Mouse (Mus musculus) frontal cortex, postnatal 36 days (tissue): ENCODE results near the gene Prkn.
"Not testable (repeated sequence)": the region's sequence is repeated elsewhere in the genome, so short reads cannot be mapped to it uniquely, and the experiment has no call there.

ENCODE experiments used
- DNase-seq, 2 experiments: peaks; one replicate each; pipeline ENCODE4 v3.0.0; 2022; ENCODE audit warnings: low spot score in 2 of 2

Prkn gene

DNA sequence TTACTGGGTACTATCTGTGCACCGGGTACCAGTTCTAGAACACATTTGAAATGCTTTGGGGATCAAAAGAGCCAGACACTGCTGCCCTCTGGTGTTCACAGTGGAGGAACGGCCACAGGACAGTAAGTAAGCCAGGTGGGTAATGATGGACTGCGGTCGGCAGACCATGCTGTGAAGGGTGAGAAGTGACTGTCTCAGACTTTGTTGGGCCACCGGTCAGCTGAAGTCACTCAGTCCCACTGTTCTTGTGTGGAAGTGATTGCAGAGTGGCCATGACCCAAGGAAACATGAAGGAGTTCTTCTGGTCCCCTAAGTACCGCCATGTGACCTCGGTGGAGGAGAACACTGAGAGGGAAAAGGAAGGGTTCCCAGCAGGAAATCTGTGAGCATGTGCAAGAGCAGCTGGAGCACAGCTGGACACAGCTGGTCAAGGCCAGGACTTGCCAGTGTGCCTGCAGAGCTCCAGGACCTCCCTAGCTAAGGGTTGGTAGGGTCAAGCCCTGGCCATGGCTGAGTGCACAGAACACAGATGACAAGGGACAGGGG is 1135.0 kb downstream of the Prkn start:
- peak; percentile 56 to 69 for DNase-seq

- peak in 1 of 2 experiments; percentile 12 for DNase-seq
Observed at GRCm38 (mm10) chr17:11978260-11978821, 1138.2 kb downstream of the Prkn start.

- no peak for DNase-seq
Observed at GRCm38 (mm10) chr17:11981666-11982065, 1141.5 kb downstream of the Prkn start.

DNA sequence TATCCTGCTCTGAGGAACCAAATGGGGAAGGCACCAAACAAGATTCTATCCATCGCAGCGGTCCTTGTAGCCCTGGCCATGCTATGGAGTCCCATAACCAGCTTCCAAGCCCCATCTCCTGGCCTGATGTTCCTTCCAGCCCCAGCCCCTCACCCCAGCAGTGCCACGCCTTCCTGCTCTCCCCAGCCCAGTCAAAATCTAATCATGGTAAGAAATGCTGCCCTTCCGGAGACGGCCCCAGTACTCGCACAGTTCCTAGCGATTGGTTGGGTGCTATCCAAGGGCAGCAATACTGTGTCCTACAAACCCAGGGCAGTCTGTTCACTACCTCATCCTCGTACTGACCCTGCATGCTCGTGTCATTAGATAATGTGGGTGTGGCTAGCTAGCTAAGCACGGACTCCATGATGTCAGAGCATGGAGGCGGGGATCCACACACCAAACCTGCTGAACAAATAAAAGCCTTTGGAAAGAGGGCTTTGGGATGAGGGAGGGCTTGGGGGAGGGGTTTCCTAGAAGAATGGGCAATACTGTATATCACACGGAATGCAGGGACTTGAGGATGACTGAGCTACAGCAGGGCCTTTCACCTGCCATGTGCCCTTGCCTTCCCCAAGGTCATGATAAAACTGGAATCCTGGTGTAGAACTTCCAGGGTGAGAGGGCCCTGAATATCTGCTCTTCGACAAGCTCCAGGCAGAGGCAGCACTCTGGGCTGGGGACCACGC is 1148.1 kb downstream of the Prkn start:
- no peak for DNase-seq

GRCm38 (mm10) chr17:11989296-11989695 is 1149.1 kb downstream of the Prkn start:
- no peak for DNase-seq

DNA sequence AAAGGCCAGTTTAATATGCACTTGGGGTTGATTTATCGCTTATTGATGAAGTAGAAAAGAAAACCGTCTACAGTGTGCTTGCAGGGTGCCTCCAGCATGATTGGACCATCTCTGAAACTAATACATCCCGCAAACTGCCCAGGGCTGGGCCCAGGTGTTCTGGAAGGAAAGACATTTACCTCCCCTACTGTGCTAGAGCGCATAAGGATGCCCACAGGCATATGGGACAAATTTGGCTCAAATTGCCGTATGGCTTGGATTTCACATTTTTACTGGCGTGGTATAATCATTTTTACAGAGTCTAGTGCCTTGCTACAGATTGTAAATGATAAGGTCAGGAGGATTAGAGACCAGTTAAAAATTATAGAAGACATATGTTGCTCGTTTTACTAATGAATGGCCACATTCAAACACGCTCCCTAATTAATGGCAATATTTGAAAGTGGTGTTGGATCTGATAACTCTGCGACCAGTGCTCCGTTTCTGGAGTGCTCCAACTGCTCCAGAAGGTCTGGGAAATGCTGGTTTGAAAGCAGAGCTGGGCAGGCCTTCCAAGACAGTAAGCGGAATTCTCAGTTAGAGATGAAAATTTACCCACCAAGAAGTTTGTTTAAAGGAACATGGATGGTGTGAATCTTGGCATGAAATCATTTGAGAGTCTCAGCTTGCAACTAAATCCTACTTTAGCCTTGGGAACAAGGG is 1150.4 kb downstream of the Prkn start:
- DNase-seq: no peak

GRCm38 (mm10) chr17:11993249-11993648 is 1153.1 kb downstream of the Prkn start:
- peak; percentile 47 to 68 for DNase-seq

- DNase-seq: no peak
Observed at GRCm38 (mm10) chr17:11994252-11994651, 1154.1 kb downstream of the Prkn start.

- DNase-seq: not testable (repeated sequence)
Observed at GRCm38 (mm10) chr17:11994754-11995153, 1154.6 kb downstream of the Prkn start.

DNA sequence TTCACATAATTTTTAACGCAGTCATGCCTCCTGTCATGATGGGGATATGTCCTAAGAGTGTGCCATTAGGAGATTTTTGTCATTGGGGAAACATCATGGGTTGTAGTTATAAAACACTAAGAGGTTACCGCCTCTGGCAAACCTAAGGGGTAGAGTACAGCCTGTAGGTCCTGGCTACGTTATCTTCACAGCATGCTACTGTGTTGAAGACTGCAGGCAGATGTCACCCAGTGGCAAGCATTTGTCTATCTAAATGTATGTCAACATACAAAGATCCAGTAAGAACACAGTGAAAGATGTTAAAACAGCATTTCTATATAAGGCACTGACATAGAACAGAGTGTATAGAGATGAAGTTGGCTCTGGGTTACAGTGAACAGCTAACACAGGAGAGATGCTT is 1155.3 kb downstream of the Prkn start:
- no peak for DNase-seq

DNA sequence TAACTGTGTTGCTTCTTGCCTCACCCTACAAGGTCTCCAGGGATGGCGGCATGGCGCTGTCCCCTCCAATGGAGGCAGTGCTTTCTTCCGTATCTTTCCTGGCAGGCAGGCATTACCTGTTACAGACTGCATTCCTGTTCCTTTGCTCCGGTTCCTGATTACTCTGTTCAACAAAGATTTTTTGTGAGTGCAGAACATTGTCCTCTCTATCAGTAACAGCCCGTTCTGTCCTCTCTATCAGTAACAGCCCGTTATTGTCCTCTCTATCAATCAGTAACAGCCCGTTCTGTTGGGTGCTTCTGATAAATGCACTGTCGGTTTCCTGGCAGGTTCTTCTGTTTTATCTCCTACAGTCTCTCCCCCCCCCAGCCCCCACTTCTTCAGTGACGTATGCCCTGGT is 1156.1 kb downstream of the Prkn start:
- DNase-seq: no peak

GRCm38 (mm10) chr17:12000285-12000684 is 1160.1 kb downstream of the Prkn start:
- no peak for DNase-seq

- no peak for DNase-seq
Observed at GRCm38 (mm10) chr17:12021326-12021725, 1181.1 kb downstream of the Prkn start.

DNA sequence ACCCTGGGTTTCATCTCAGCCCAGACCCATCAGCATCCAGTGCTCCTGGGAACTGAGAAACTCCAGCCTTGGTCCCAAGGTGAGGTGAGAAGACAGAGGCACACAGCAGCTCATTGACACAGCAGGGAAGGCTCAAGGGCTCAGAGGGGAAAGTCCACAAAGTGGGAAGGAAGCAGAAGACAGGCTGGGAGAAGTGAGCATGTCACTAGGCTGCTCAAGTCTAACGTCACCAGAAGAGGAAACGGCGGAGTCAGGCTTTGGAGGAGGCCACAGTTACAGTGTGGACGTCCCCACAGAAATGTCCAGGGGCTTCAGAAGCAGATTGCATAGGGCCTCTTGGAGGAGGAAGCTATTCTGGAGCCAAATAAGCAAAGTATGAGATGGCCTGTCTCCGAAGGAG is 1189.2 kb downstream of the Prkn start:
- no peak for DNase-seq

DNA sequence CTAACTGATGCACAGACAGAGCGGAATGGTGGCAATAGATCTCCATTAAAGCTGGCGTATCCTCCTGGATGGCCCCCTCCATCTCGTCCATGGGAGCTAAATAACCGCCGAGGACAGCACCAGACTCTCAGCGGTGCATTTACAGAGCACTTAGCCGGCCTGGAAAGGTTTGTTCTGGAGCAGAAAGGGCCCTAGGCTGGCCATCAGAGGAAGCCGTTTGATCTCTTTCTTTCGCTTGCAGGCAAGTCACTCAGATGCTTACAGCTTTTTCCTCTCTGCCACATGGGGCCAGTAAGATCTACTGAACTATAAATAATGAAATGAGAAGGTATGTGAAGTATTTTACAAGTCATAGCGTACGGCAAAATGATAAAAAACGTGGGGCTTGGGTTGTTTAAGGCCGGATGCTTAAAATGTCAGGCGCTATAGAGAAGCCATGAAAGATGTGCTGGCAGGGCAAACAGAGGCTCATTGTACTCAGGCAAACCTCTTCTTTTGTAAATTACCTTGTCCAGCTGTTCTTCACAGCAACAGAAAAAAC is 1189.8 kb downstream of the Prkn start:
- DNase-seq: no peak

DNA sequence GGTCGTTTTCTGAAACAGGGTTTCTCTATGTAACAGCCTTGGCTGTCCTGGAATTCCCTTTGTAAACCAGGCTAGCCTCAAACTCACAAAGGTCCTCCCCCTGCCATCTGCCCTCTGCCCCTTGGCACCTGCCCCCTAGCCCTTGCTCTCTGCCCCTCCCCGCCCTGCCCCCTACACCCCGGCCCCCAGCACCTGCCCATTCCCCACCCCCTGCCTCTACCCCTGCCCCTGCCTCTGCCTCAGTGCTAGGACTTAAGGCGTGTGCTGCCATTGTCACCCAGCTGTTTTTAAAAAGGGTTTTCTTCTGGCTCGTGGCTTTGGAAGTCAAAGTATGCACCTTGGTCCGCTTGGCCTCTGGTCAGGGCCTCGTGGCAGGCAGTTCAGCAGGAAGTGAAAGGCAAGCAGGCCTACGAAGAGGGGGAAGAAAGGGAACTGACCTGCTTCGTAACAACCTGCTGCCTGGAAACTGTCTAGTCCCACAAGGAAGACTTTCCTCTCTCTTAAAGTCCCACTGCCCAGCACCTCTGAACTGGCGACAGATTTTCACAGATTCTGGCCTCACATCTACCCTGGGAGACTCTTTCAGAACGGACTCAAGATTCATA is 1190.5 kb downstream of the Prkn start:
- DNase-seq: no peak

- DNase-seq: peak; percentile 64 to 68
Observed at GRCm38 (mm10) chr17:12031203-12031942, 1191.2 kb downstream of the Prkn start.

DNA sequence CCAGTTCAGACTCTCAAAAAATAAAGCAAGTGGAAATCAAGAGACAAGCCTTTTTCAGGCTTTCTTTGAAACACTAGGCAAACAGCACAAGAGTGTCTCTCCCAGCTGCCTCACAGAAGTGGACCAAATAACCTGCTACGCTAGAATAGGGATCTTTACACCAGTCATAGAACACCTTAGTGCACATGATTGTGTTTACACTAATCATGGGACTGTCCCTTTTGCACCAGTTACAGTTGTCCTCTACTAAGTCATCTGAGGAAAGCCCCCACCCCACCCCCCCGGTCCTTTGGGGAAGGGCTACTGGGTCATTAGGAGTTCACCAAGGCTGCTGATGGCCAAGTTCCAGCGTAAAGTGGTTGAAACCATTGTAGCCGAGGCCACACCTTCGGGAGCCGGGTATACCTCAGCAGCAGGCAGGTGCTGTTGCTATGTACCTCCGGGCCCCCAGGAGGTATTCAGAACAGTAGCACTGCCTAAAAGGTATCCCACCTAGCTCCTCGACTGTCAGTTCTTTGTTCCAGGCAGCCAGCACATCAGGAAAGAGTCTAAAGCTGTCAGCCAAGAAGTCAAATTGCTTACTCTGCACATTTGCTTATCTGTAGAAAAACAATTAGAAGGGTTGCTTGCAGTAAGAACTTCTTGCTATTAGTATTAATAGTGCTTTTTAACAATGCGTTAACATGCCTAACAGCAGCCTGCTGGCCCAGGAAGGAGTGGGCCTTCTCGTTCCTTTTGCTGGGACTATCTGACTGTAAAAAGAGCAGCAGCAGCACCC is 1192.0 kb downstream of the Prkn start:
- no peak for DNase-seq

DNA sequence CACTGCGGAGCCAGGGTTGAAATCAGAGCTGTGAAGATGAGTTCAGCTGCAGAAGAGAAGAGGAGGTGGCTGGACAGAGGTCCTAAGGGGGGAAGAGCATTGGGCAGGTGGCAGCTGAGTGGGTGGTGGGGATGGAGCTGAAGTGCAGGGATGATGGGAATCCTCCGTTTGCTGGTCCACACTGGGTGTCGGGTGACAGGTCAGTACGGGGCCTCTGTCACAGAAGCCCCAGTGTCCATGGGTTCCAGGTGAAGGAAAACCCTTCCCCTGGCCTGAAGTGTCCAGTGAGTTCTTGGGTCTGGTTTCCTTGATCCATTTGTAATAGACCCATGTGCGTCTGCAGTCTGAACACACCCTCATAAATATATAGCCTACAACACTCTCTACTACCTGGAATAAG is 1195.2 kb downstream of the Prkn start:
- no peak for DNase-seq

GRCm38 (mm10) chr17:12036205-12036604 is 1196.0 kb downstream of the Prkn start:
- peak; percentile 64 to 79 for DNase-seq

DNA sequence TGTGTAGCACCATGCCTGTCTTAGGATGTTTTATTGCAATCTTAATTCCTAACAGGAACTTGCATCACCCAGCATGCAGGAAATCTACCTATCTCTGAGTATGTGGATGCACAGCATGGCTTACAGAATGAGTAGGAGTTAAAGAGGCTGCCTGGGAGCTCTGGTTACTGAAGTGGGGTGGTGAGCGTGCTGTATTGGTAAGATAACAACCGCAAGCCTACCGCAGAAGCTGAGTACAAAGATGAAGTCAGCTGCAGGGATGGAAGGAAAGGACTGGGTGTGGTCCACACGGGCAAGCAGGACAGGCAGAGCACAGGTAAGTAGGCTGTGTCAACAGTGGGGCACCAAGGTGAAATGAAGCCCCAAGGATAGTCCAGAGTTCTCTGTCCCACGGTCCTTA is 1196.9 kb downstream of the Prkn start:
- no peak for DNase-seq
